In genomic region chr1:21077619-21078018, GRCm38 (mm10) we compare ENCODE assay signal across 11 mouse cellular contexts. TPM values are rescaled to one million over a fixed set of nuclear protein-coding genes. Genes with fewer than 3 reads are reported as not detected.
A peak's percentile ranks its signal among the peaks of the same experiment; 100 is the strongest.
DNase-seq lines count a peak whose midpoint lies in the region; ATAC-seq and TF ChIP-seq lines count a peak whose summit lies in the region.
"Had no signal": no experiment of that assay in that cellular context is flagged by ENCODE, and none has a peak within 500 bp of the region (broad histone marks: within the 10 kb centered on the region; RNA-seq: fewer than 3 reads in every experiment).

No protein-coding gene starts in this region.

- peak overlapping the region; percentile 89; the same call in 1 of the 2 replicates for H3K9ac ChIP-seq in CH12.LX (ENCODE audit: insufficient read depth, low read depth)
- 0 out of 2 replicates have a peak overlapping the region, but pooled peaks have one; percentile 6 for H3K9ac ChIP-seq in hindbrain, embryonic 13.5 days

- H3K27ac ChIP-seq in CH12.LX (ENCODE audit: insufficient read depth, low read depth): no peak overlapping the region
- H3K27ac ChIP-seq in hindbrain, embryonic 13.5 days: no peak overlapping the region
- H3K27ac ChIP-seq in midbrain, embryonic 10.5 days (replicated peaks): 0 out of 2 replicates have a peak overlapping the region, but pooled peaks have one; percentile 50
- H3K27ac ChIP-seq: left cerebral cortex, adult 2 months had no signal

- peaks cover 4% of the 10 kb centered on the region for H3K27me3 ChIP-seq in CH12.LX (replicated peaks)
- H3K27me3 ChIP-seq in hindbrain, embryonic 13.5 days: no peaks in the 10 kb centered on the region
- H3K27me3 ChIP-seq in midbrain, embryonic 10.5 days (ENCODE audit: low read depth, poor library complexity, severe bottlenecking): no peaks in the 10 kb centered on the region

- no peak for TF ChIP-seq EP300 in CH12.LX (IDR thresholded peaks at IDR 0.05; ENCODE audit: low read length)

- dilution Hi-C loops in CH12.LX (cut with MboI; ENCODE audit: extremely low pct_ligation_motif_present, extremely low pct_unique_long_range_greater_than_20kb, low sequenced_read_pairs): no loop called here

- 0 out of 2 replicates have a peak, but pooled peaks cover 2% of the 10 kb centered on the region for H3K79me2 ChIP-seq in CH12.LX (replicated peaks; ENCODE audit: control insufficient read depth, extremely low read depth, insufficient read depth, poor library complexity, severe bottlenecking)

- no peaks in the 10 kb centered on the region for H3K9me3 ChIP-seq in CH12.LX (replicated peaks; ENCODE audit: low read length)
- H3K9me3 ChIP-seq in hindbrain, embryonic 13.5 days: no peaks in the 10 kb centered on the region
- H3K9me3 ChIP-seq in midbrain, embryonic 10.5 days (replicated peaks): no peaks in the 10 kb centered on the region

- TF ChIP-seq POLR2A in CH12.LX (IDR thresholded peaks at IDR 0.05; ENCODE audit: low read depth, low read length): no peak

- H3K4me1 ChIP-seq in CH12.LX (ENCODE audit: control insufficient read depth in 1 of 2, insufficient read depth in 2 of 2): peaks cover 6 to 62% of the 10 kb centered on the region in 2 experiments
- peaks cover 58% of the 10 kb centered on the region for H3K4me1 ChIP-seq in hindbrain, embryonic 13.5 days (replicated peaks)
- H3K4me1 ChIP-seq in midbrain, embryonic 10.5 days: peaks cover 69% of the 10 kb centered on the region

- TF ChIP-seq CTCF in CH12.LX (conservative IDR thresholded peaks at IDR 0.05 in 1 of 2, IDR thresholded peaks at IDR 0.05 in 1 of 2; ENCODE audit: low read depth in 2 of 2, low read length in 2 of 2): no peak

- no peak for TF ChIP-seq RAD21 in CH12.LX (IDR thresholded peaks at IDR 0.05; ENCODE audit: low read depth, low read length)

- ATAC-seq in hindbrain, embryonic 13.5 days (ENCODE audit: low FRiP score): no peak

- WGBS in hindbrain, embryonic 13.5 days: 75% methylated on average over 7 of the region's 7 CpGs
- 82% methylated on average over 7 of the region's 7 CpGs for WGBS in midbrain, embryonic 10.5 days

- H3K4me2 ChIP-seq in CH12.LX (ENCODE audit: insufficient read depth, low read depth, poor library complexity, severe bottlenecking): peak overlapping the region; percentile 89
- peak overlapping the region; percentile 69 for H3K4me2 ChIP-seq in hindbrain, embryonic 13.5 days

- peak; percentile 91 for DNase-seq in heart, adult 11 months
- DNase-seq in heart, postnatal 25 days (ENCODE audit: low spot score): no peak
- no peak for DNase-seq in CH12.LX (ENCODE audit: extremely low read depth)
- DNase-seq in midbrain, embryonic 10.5 days (ENCODE audit: low spot score): no peak
- DNase-seq in ovary, postnatal 14 days (ENCODE audit: low spot score): no peak
- DNase-seq in adipocyte (ENCODE audit: low spot score): no peak
- no peak for DNase-seq in left cerebral cortex, postnatal 14 days (ENCODE audit: low spot score in 2 of 2)
- DNase-seq: adrenal gland, postnatal 14 days had no signal

- H3K4me3 ChIP-seq in CH12.LX (replicated peaks in 1 of 3; ENCODE audit: low read depth in 2 of 3, low read length in 2 of 3, poor library complexity in 1 of 3): peak overlapping the region; percentile 22 to 92 (median 85)
- H3K4me3 ChIP-seq in hindbrain, embryonic 13.5 days: peak overlapping the region; percentile 60
- peak overlapping the region; percentile 73 for H3K4me3 ChIP-seq in midbrain, embryonic 10.5 days
- H3K4me3 ChIP-seq: left cerebral cortex, adult 2 months had no signal

- peaks cover 0 to 19% of the 10 kb centered on the region in 2 experiments for H3K36me3 ChIP-seq in CH12.LX (replicated peaks in 1 of 2; ENCODE audit: control insufficient read depth in 1 of 2, insufficient read depth in 1 of 2, low read length in 1 of 2)
- H3K36me3 ChIP-seq in hindbrain, embryonic 13.5 days: no peaks in the 10 kb centered on the region
- H3K36me3 ChIP-seq in midbrain, embryonic 10.5 days: no peaks in the 10 kb centered on the region

- in situ Hi-C loops in CH12.LX (cut with MboI; ENCODE audit: low pct_ligation_motif_present, low pct_unique_long_range_greater_than_20kb, low sequenced_read_pairs): loop anchor here (5.0 kb wide), 1 partner anchor 40 kb away; no protein-coding TSS in a partner anchor

- intact Hi-C loops in heart, postnatal 25 days (cut with DNase I): loop anchor here (5.0 kb wide), 3 partner anchors 80 to 255 kb away; partner anchors contain the start of genes Efhc1 and Mcm3
- intact Hi-C loops in left cerebral cortex, postnatal 14 days (cut with DNase I): no loop called here

TF ChIP-seq in CH12.LX, 34 proteins besides CTCF, POLR2A, EP300 and RAD21:
- TF ChIP-seq UBTF (IDR thresholded peaks at IDR 0.05; ENCODE audit: low read depth, low read length) (no peak), BHLHE40 (IDR thresholded peaks at IDR 0.05; ENCODE audit: low read depth, low read length) (0 out of 2 replicates have a peak, but pooled peaks have one; percentile 2), MAFK (IDR thresholded peaks at IDR 0.05; ENCODE audit: insufficient replicate concordance, low read length) (no peak)

RNA-seq across cellular contexts. Expression of gene Tram2, which starts 1.4 kb away (rescaled TPM):
- 1 to 10 TPM; 6.9 to 7.4 TPM for total RNA-seq in heart, postnatal 25 days (2021)
- 2.4 and 2.9 TPM in 2 replicates for total RNA-seq in CH12.LX (2012; rRNA removed)
- total RNA-seq in CH12.LX (2014; rRNA removed): 1.3 and 1.9 TPM in 2 replicates
- 4.7 and 6.6 TPM in 2 replicates for polyA plus RNA-seq in CH12.LX (2012; ENCODE audit: insufficient read length, low read depth)
- 2.4 and 3.0 TPM in 2 replicates for polyA plus RNA-seq in hindbrain, embryonic 13.5 days (2015; fragmentation: Nextera tagmentation; extraction: Ambion mirVana)
- 6.1 and 6.6 TPM in 2 replicates for polyA plus RNA-seq in midbrain, embryonic 10.5 days (2016; fragmentation: Nextera tagmentation; extraction: Ambion mirVana)
- 1 to 10 TPM; 2.2 TPM for total RNA-seq in left cerebral cortex, postnatal 14 days (2021)
- polyA plus RNA-seq: erythroblast, embryonic 14.5 days had no signal
